Mouse (Mus musculus): ENCODE data around the gene Tfeb.
A peak's percentile ranks its signal among the peaks of the same experiment; 100 is the strongest.

Tfeb gene

GRCm38 (mm10) chr17:47787632-47788031, 50.8 kb downstream of the Tfeb start:
- DNase-seq (ENCODE audit: low read depth, low spot score): no peak

GRCm38 (mm10) chr17:47788306-47788705, 51.5 kb downstream of the Tfeb start:
- DNase-seq (ENCODE audit: low read depth, low spot score): no peak

GRCm38 (mm10) chr17:47788996-47789395, 52.2 kb downstream of the Tfeb start:
- no peak for DNase-seq (ENCODE audit: low read depth, low spot score)

GRCm38 (mm10) chr17:47792098-47792863, 55.5 kb downstream of the Tfeb start:
- DNase-seq (ENCODE audit: low read depth, low spot score): peak; percentile 63

- peak; percentile 77 for DNase-seq (ENCODE audit: low read depth, low spot score)
Observed at GRCm38 (mm10) chr17:47793377-47793776, 56.5 kb downstream of the Tfeb start.

- DNase-seq (ENCODE audit: low read depth, low spot score): no peak
Observed at GRCm38 (mm10) chr17:47795446-47795845, 58.6 kb downstream of the Tfeb start.

- DNase-seq (ENCODE audit: low read depth, low spot score): no peak
Observed at GRCm38 (mm10) chr17:47796156-47796816, 59.5 kb downstream of the Tfeb start.

- DNase-seq (ENCODE audit: low read depth, low spot score): no peak
Observed at GRCm38 (mm10) chr17:47796968-47797367, 60.1 kb downstream of the Tfeb start.

- DNase-seq (ENCODE audit: low read depth, low spot score): no peak
Observed at GRCm38 (mm10) chr17:47797383-47797782, 60.6 kb downstream of the Tfeb start.

- no peak for DNase-seq (ENCODE audit: low read depth, low spot score)
Observed at GRCm38 (mm10) chr17:47802806-47803205, 66.0 kb downstream of the Tfeb start.

GRCm38 (mm10) chr17:47803662-47804061, 66.8 kb downstream of the Tfeb start:
- no peak for DNase-seq (ENCODE audit: low read depth, low spot score)

GRCm38 (mm10) chr17:47805047-47805835, 68.4 kb downstream of the Tfeb start:
- no peak for DNase-seq (ENCODE audit: low read depth, low spot score)

GRCm38 (mm10) chr17:47806230-47806629, 69.4 kb downstream of the Tfeb start:
- DNase-seq (ENCODE audit: low read depth, low spot score): no peak

GRCm38 (mm10) chr17:47811265-47811800, 74.5 kb downstream of the Tfeb start:
- no peak for DNase-seq (ENCODE audit: low read depth, low spot score)

- no peak for DNase-seq (ENCODE audit: low read depth, low spot score)
Observed at GRCm38 (mm10) chr17:47812200-47812599, 75.4 kb downstream of the Tfeb start.

GRCm38 (mm10) chr17:47813616-47814015, 76.8 kb downstream of the Tfeb start:
- DNase-seq (ENCODE audit: low read depth, low spot score): no peak

GRCm38 (mm10) chr17:47814496-47814895, 77.7 kb downstream of the Tfeb start:
- no peak for DNase-seq (ENCODE audit: low read depth, low spot score)

GRCm38 (mm10) chr17:47815446-47815845, 78.6 kb downstream of the Tfeb start:
- no peak for DNase-seq (ENCODE audit: low read depth, low spot score)

GRCm38 (mm10) chr17:47818038-47818725, 81.4 kb downstream of the Tfeb start:
- DNase-seq (ENCODE audit: low read depth, low spot score): no peak

GRCm38 (mm10) chr17:47821339-47821738, 84.5 kb downstream of the Tfeb start:
- no peak for DNase-seq (ENCODE audit: low read depth, low spot score)

GRCm38 (mm10) chr17:47831161-47831560, 94.3 kb downstream of the Tfeb start:
- DNase-seq (ENCODE audit: low read depth, low spot score): no peak
